In the genomic region with DNA sequence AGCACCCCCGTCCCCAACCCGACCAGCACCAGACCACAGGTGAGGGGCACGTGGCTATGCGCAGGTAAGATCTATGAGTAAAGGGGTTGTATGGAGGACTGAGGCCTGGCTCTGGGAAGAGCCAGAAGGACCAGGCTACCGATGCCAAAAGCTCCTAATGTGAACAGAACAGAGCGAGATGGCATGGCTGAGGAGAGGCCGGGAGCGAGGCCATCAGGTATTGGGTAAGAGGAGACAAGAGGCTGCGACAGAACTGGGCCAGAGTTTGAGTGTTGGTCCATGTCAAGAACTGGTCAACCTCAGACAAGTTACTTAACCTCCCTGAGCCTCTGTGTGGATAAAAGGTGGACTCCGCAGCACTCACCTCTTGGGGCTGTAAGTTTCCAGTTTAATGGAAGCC, we compare ENCODE assay signal across 10 mouse cellular contexts. TPM values are rescaled to one million over a fixed set of nuclear protein-coding genes. Genes with fewer than 3 reads are reported as not detected.
A peak's percentile ranks its signal among the peaks of the same experiment; 100 is the strongest.
DNase-seq lines count a peak whose midpoint lies in the region; ATAC-seq and TF ChIP-seq lines count a peak whose summit lies in the region.
"Had no signal": no experiment of that assay in that cellular context is flagged by ENCODE, and none has a peak within 500 bp of the region (broad histone marks: within the 10 kb centered on the region; RNA-seq: fewer than 3 reads in every experiment).

No protein-coding gene starts in this region.

- TF ChIP-seq POLR2A in cortical plate, adult 2 months (IDR thresholded peaks at IDR 0.05; ENCODE audit: extremely low read depth, insufficient read depth, low read length) = no peak

- 44% methylated on average over 10 of the region's 10 CpGs for WGBS in liver, embryonic 13.5 days (ENCODE audit: insufficient replicate concordance)
- 82% methylated on average over 10 of the region's 10 CpGs for WGBS in forebrain, embryonic 15.5 days

- ATAC-seq in liver, embryonic 13.5 days (ENCODE audit: low read depth) = no peak
- ATAC-seq in megakaryocyte progenitor cell, adult 5-6 weeks (replicated peaks; ENCODE audit: poor library complexity) = no peak
- no peak for ATAC-seq in forebrain, embryonic 15.5 days (replicated peaks)
- ATAC-seq: forebrain, embryonic 14.5 days had no signal

- H3K27ac ChIP-seq in gastrocnemius, adult 2 months = peak overlapping the region; percentile 86
- H3K27ac ChIP-seq in layer of hippocampus, adult 2 months = peak overlapping the region; percentile 67
- peak overlapping the region; percentile 59; the same call in 1 of the 2 replicates for H3K27ac ChIP-seq in cortical plate, adult 2 months (ENCODE audit: insufficient read depth, low read length)
- peak overlapping the region; percentile 29 for H3K27ac ChIP-seq in liver, embryonic 13.5 days
- no peak overlapping the region for H3K27ac ChIP-seq in forebrain, embryonic 15.5 days (replicated peaks)

- H3K4me2 ChIP-seq in liver, embryonic 13.5 days = peak overlapping the region; percentile 21; the same call in 1 of the 2 replicates
- no peak overlapping the region for H3K4me2 ChIP-seq in forebrain, embryonic 15.5 days (replicated peaks)

- intact Hi-C loops in gastrocnemius, adult 2 months (cut with DNase I) = no loop called here

- H3K4me1 ChIP-seq in cortical plate, adult 2 months (ENCODE audit: control insufficient read depth, insufficient read depth, low read length) = no peaks in the 10 kb centered on the region
- peaks cover 9% of the 10 kb centered on the region for H3K4me1 ChIP-seq in liver, embryonic 13.5 days (replicated peaks)
- no peaks in the 10 kb centered on the region for H3K4me1 ChIP-seq in forebrain, embryonic 15.5 days

- H3K36me3 ChIP-seq in liver, embryonic 13.5 days = no peaks in the 10 kb centered on the region
- H3K36me3 ChIP-seq in forebrain, embryonic 15.5 days = no peaks in the 10 kb centered on the region

- H3K9ac ChIP-seq in liver, embryonic 13.5 days = 0 out of 2 replicates have a peak overlapping the region, but pooled peaks have one; percentile 0
- no peak overlapping the region; the same call in 1 of the 2 replicates for H3K9ac ChIP-seq in forebrain, embryonic 15.5 days (replicated peaks)

- peaks cover 47% of the 10 kb centered on the region for H3K27me3 ChIP-seq in liver, embryonic 13.5 days
- no peaks in the 10 kb centered on the region for H3K27me3 ChIP-seq in forebrain, embryonic 15.5 days

- no peak for TF ChIP-seq CTCF in gastrocnemius, adult 2 months (IDR thresholded peaks at IDR 0.05)
- no peak for TF ChIP-seq CTCF in layer of hippocampus, adult 2 months (conservative IDR thresholded peaks at IDR 0.05)
- TF ChIP-seq CTCF in cortical plate, adult 2 months (IDR thresholded peaks at IDR 0.05; ENCODE audit: extremely low read depth, insufficient read depth, low read length) = no peak

- DNase-seq in gastrocnemius, adult 2 months = no peak
- DNase-seq in gastrocnemius, adult 18-20 months (ENCODE audit: low spot score) = no peak
- no peak for DNase-seq in layer of hippocampus, adult 2 months (ENCODE audit: low spot score in 2 of 2)
- no peak for DNase-seq in layer of hippocampus, postnatal 36 days
- DNase-seq in liver, embryonic 13.5 days = no peak
- DNase-seq: cerebellum, adult 8-10 months had no signal

- peak overlapping the region; percentile 74 for H3K4me3 ChIP-seq in gastrocnemius, adult 2 months
- peak overlapping the region; percentile 38 for H3K4me3 ChIP-seq in layer of hippocampus, adult 2 months
- H3K4me3 ChIP-seq in cortical plate, adult 2 months (ENCODE audit: insufficient read depth, low read length) = peak overlapping the region; percentile 8; the same call in 1 of the 2 replicates
- no peak overlapping the region for H3K4me3 ChIP-seq in liver, embryonic 13.5 days (replicated peaks)
- no peak overlapping the region for H3K4me3 ChIP-seq in forebrain, embryonic 15.5 days

- H3K9me3 ChIP-seq in liver, embryonic 13.5 days (replicated peaks) = no peaks in the 10 kb centered on the region
- no peaks in the 10 kb centered on the region for H3K9me3 ChIP-seq in forebrain, embryonic 15.5 days

RNA-seq across cellular contexts. Expression of gene Nos3, which starts 0.4 kb away (rescaled TPM):
- total RNA-seq in gastrocnemius, adult 2 months (2021) = 1 to 10 TPM; 5.0 to 7.1 TPM
- total RNA-seq in gastrocnemius, adult 18-20 months (2021) = 1 to 10 TPM; 4.3 to 8.1 TPM
- 1 to 10 TPM; 6.6 to 7.8 TPM for total RNA-seq in layer of hippocampus, adult 2 months (2021)
- total RNA-seq in layer of hippocampus, postnatal 36 days (2021) = 1 to 10 TPM; 6.1 to 6.4 TPM
- polyA plus RNA-seq in cortical plate, adult 2 months (2012; rRNA removed) = 9.6 and 10.4 TPM in 2 replicates
- polyA plus RNA-seq in liver, embryonic 13.5 days (2015; fragmentation: Nextera tagmentation; extraction: Ambion mirVana) = 2.5 and 2.7 TPM in 2 replicates
- 0.12 TPM in 1 of 2 replicates, not detected in the other for total RNA-seq in megakaryocyte progenitor cell, adult 5-6 weeks (2015)
- not detected in 2 replicates for total RNA-seq in megakaryocyte progenitor cell, adult 5-6 weeks (2017)
- 7.4 TPM in 2 replicates for polyA plus RNA-seq in forebrain, embryonic 15.5 days (2015; fragmentation: Nextera tagmentation; extraction: Ambion mirVana)

RNA-seq across cellular contexts. Expression of gene Kcnh2, which starts 13.6 kb away (rescaled TPM):
- 1 to 10 TPM; 1.4 to 2.2 TPM for total RNA-seq in gastrocnemius, adult 2 months (2021)
- total RNA-seq in gastrocnemius, adult 18-20 months (2021) = 1 to 10 TPM; 1.1 to 1.5 TPM
- total RNA-seq in layer of hippocampus, adult 2 months (2021) = 10 to 100 TPM; 21.7 to 23.6 TPM
- 10 to 100 TPM; 21.3 to 23.7 TPM for total RNA-seq in layer of hippocampus, postnatal 36 days (2021)
- polyA plus RNA-seq in cortical plate, adult 2 months (2012; rRNA removed) = 27.3 and 29.4 TPM in 2 replicates
- 0.20 and 0.22 TPM in 2 replicates for polyA plus RNA-seq in liver, embryonic 13.5 days (2015; fragmentation: Nextera tagmentation; extraction: Ambion mirVana)
- not detected in 2 replicates for total RNA-seq in megakaryocyte progenitor cell, adult 5-6 weeks (2015)
- total RNA-seq in megakaryocyte progenitor cell, adult 5-6 weeks (2017) = 0.12 TPM in 1 of 2 replicates, not detected in the other
- polyA plus RNA-seq in forebrain, embryonic 15.5 days (2015; fragmentation: Nextera tagmentation; extraction: Ambion mirVana) = 5.2 and 6.4 TPM in 2 replicates

RNA-seq across cellular contexts. Expression of gene Atg9b, which starts 27.0 kb away (rescaled TPM):
- total RNA-seq in gastrocnemius, adult 2 months (2021) = under 1 TPM in 1 of 2 experiments, not detected in 1; 0.06 TPM
- total RNA-seq in gastrocnemius, adult 18-20 months (2021) = under 1 TPM; 0.16 to 0.19 TPM
- 1 to 10 TPM; 3.0 to 3.2 TPM for total RNA-seq in layer of hippocampus, adult 2 months (2021)
- total RNA-seq in layer of hippocampus, postnatal 36 days (2021) = 1 to 10 TPM; 3.0 to 4.2 TPM
- 4.0 and 4.1 TPM in 2 replicates for polyA plus RNA-seq in cortical plate, adult 2 months (2012; rRNA removed)
- polyA plus RNA-seq in liver, embryonic 13.5 days (2015; fragmentation: Nextera tagmentation; extraction: Ambion mirVana) = 0.56 and 0.60 TPM in 2 replicates
- total RNA-seq in megakaryocyte progenitor cell, adult 5-6 weeks (2015) = 0.90 and 1.9 TPM in 2 replicates
- 2.6 and 3.5 TPM in 2 replicates for total RNA-seq in megakaryocyte progenitor cell, adult 5-6 weeks (2017)
- polyA plus RNA-seq in forebrain, embryonic 15.5 days (2015; fragmentation: Nextera tagmentation; extraction: Ambion mirVana) = 0.64 and 0.93 TPM in 2 replicates

RNA-seq across cellular contexts. Expression of gene Abcb8, which starts 28.5 kb away (rescaled TPM):
- total RNA-seq in gastrocnemius, adult 2 months (2021) = 10 to 100 TPM; 37.0 to 39.8 TPM
- 10 to 100 TPM; 30.4 to 40.3 TPM for total RNA-seq in gastrocnemius, adult 18-20 months (2021)
- 10 to 100 TPM; 50.8 to 57.0 TPM for total RNA-seq in layer of hippocampus, adult 2 months (2021)
- total RNA-seq in layer of hippocampus, postnatal 36 days (2021) = 10 to 100 TPM; 51.9 to 58.7 TPM
- polyA plus RNA-seq in cortical plate, adult 2 months (2012; rRNA removed) = 54.8 and 57.3 TPM in 2 replicates
- 30.2 and 30.5 TPM in 2 replicates for polyA plus RNA-seq in liver, embryonic 13.5 days (2015; fragmentation: Nextera tagmentation; extraction: Ambion mirVana)
- 23.5 and 30.9 TPM in 2 replicates for total RNA-seq in megakaryocyte progenitor cell, adult 5-6 weeks (2015)
- 12.2 and 18.1 TPM in 2 replicates for total RNA-seq in megakaryocyte progenitor cell, adult 5-6 weeks (2017)
- polyA plus RNA-seq in forebrain, embryonic 15.5 days (2015; fragmentation: Nextera tagmentation; extraction: Ambion mirVana) = 47.9 and 48.7 TPM in 2 replicates

RNA-seq across cellular contexts. Expression of gene Asic3, which starts 48.2 kb away (rescaled TPM):
- under 1 TPM; 0.47 to 0.54 TPM for total RNA-seq in gastrocnemius, adult 2 months (2021)
- total RNA-seq in gastrocnemius, adult 18-20 months (2021) = under 1 TPM; 0.32 to 0.38 TPM
- under 1 TPM; 0.20 to 0.39 TPM for total RNA-seq in layer of hippocampus, adult 2 months (2021)
- total RNA-seq in layer of hippocampus, postnatal 36 days (2021) = under 1 TPM in 1 of 2 experiments, not detected in 1; 0.23 TPM
- polyA plus RNA-seq in cortical plate, adult 2 months (2012; rRNA removed) = 0.44 and 0.70 TPM in 2 replicates
- not detected in 2 replicates for polyA plus RNA-seq in liver, embryonic 13.5 days (2015; fragmentation: Nextera tagmentation; extraction: Ambion mirVana)
- total RNA-seq in megakaryocyte progenitor cell, adult 5-6 weeks (2015) = 0.12 and 0.15 TPM in 2 replicates
- total RNA-seq in megakaryocyte progenitor cell, adult 5-6 weeks (2017) = 0.20 TPM in 1 of 2 replicates, not detected in the other
- 0.22 and 0.59 TPM in 2 replicates for polyA plus RNA-seq in forebrain, embryonic 15.5 days (2015; fragmentation: Nextera tagmentation; extraction: Ambion mirVana)
- polyA plus RNA-seq: forebrain, embryonic 14.5 days had no signal

Comparison
In these comparisons a context has a peak if more than half of its experiments do, and no peak if none do; other contexts are left out.
1. H3K4me3 ChIP-seq: peak in gastrocnemius, adult 2 months (single experiment), layer of hippocampus, adult 2 months (single experiment) and cortical plate, adult 2 months (single experiment); none in liver, embryonic 13.5 days (single experiment) and forebrain, embryonic 15.5 days (single experiment).
2. RNA of gene Nos3, which starts 0.4 kb away (total RNA-seq): 4.3 to 8.1 TPM in gastrocnemius, adult 18-20 months, 6.6 to 7.8 TPM in layer of hippocampus, adult 2 months, 5.0 to 7.1 TPM in gastrocnemius, adult 2 months and 6.1 to 6.4 TPM in layer of hippocampus, postnatal 36 days; 0.12 TPM in megakaryocyte progenitor cell, adult 5-6 weeks; every median in the first group is over 4 times any median in the second.
3. RNA of gene Kcnh2, which starts 13.6 kb away (total RNA-seq): 21.3 to 23.7 TPM in layer of hippocampus, postnatal 36 days and 21.7 to 23.6 TPM in layer of hippocampus, adult 2 months; 1.4 to 2.2 TPM in gastrocnemius, adult 2 months, 1.1 to 1.5 TPM in gastrocnemius, adult 18-20 months and 0.12 TPM in megakaryocyte progenitor cell, adult 5-6 weeks; every median in the first group is over 4 times any median in the second.